Mouse (Mus musculus) left cerebral cortex, adult 18-20 months (tissue): ENCODE data around the gene Hist1h1c. TPM values are rescaled to one million over a fixed set of nuclear protein-coding genes. Genes with fewer than 3 reads are reported as not detected.
"Not testable (repeated sequence)": the region's sequence is repeated elsewhere in the genome, so short reads cannot be mapped to it uniquely, and the experiment has no call there.

Experiments
- DNase-seq, 2 experiments: peaks; one replicate each; pipeline ENCODE4 v3.0.0; 2021 to 2022; ENCODE audit warnings: low spot score in 2 of 2, mixed read lengths in 1 of 2
- microRNA-seq, 2 experiments: library from miRNA; unstranded; fragments of <30 nt; microRNA quantifications; one replicate each; pipeline ENCODE4 v1.2.0; 2021
- total RNA-seq, 2 experiments: library from RNA; stranded (reverse); gene quantifications; 2 replicates each; pipeline ENCODE4 v1.2.3; 2021

The Hist1h1c gene
- total RNA-seq, 2 experiments from 2014 or later, result 55.8 to 61.1 TPM

GRCm38 (mm10) chr13:23760240-23760971, 21.8 kb downstream of the Hist1h1c start:
- DNase-seq, result no peak

- peak; percentile 99 for DNase-seq
These were observed 22.6 kb downstream of the Hist1h1c start, which contains the start of gene Hist1h4a for GRCm38 (mm10) chr13:23760972-23761864. Gene Hist1h4a (minus strand): TSS chr13:23761230.

- peak; percentile 50 to 53 for DNase-seq
These were observed 23.5 kb downstream of the Hist1h1c start, which contains the start of gene Hist1h3a for GRCm38 (mm10) chr13:23761871-23762821. Gene Hist1h3a (minus strand): TSS chr13:23762386.

DNA sequence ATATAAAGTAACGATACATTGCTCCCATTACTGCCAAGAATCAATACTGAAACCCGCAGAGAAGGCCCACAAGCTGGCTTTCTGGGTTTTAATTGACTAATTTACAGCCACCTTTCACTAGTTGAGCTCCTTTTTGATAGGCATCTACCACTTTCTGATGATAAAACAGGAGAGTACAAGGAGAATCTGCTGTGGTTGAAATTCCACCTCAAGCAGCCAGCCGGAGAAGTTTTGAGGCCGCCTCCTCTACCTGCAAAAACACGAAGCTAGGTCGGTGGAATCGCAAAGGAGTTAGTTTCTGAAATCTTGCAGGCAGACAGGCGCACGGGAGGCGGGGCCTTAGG, 24.6 kb downstream of the Hist1h1c start:
- DNase-seq, result no peak

- peak; percentile 71 to 77 for DNase-seq
These were observed 25.1 kb downstream of the Hist1h1c start, which contains the start of gene Hist1h1a for GRCm38 (mm10) chr13:23763586-23764323. Gene Hist1h1a (plus strand): TSS chr13:23763666.

DNA sequence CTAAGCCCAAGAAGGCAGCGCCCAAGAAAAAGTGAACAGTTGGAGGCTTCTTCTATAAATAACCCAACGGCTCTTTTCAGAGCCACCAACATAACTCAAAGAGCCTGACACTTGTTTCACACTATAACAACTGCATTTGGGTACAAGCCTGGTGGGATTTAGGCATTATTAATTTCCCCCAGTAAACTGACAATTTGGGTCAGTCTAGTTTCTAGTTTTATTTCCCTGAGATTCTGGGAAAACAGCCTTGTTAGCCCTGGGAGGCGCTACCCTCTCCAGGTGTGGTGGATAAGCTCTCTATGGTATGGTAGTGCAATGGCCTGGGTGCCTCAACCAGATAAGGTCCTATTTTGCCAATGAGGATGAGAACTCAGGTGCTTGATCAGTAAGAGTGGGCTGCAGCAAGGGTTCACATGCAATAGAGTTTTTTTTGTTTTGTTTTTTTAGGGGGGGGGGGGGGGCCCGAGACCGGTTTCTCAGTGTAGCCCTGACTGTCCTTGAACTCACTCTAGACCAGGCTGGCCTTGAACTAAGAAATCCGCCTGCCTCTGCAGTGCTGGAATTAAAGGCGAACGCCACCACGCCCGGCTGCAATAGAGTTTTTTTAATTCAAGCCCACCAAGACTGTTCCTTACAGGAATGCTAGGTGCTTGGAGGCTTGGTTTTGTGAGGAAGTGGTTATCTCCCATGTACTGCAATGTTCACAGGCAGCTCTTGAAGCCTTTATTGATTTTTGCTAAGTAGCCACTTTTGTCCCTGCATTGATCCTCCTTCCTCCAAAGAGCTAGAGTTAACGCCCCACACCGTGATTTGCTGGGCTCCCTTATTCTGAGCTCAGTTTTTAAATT, 25.9 kb downstream of the Hist1h1c start:
- no peak for DNase-seq

GRCm38 (mm10) chr13:23765172-23765513, 26.5 kb downstream of the Hist1h1c start:
- no peak for DNase-seq

DNA sequence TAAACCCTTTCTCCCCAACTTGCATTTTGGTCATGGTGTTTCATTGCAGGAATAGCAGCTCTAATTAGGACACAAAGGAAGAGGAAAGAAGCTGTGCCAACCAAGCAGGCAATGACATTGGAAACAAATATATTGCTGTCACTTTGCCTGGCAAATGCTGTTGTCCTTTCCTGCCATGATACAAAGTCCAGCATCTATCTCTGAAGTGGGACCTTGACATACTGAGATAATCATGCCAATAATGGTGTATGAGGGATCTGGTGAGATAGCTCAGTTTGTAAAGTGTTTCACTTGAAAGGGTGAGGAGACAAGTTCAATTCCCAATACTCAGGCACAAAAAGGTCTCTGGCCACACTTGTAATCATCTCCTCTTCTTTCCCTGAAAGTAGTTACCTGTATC, 28.2 kb downstream of the Hist1h1c start:
- DNase-seq, result no peak

DNA sequence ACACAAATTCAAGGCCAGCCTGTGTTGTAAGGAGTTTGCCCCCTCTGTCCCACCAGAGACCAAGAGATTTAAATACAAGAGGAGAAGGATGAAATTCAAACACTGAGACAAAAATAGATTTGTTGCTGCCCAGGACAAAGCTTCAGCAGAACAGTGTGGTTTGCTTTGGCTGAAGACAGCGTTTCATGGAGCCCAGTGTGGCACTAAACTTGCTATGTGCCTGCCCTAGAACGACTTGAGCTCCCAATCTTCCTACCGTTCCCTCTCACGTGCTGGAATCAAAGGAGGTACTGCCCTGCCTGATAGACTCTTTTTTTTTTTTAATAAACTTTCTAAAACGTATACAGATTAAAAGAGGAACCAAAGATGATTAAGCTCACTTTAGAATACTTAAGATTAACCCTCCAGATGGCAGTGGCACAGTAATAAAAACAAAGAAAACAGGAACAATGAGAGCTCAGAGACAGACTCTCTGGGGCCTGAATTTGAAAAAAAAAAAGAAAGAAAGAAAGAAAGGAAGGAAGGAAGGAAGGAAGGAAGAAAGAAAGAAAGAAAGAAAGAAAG, 30.3 kb downstream of the Hist1h1c start:
- DNase-seq, result no peak

DNA sequence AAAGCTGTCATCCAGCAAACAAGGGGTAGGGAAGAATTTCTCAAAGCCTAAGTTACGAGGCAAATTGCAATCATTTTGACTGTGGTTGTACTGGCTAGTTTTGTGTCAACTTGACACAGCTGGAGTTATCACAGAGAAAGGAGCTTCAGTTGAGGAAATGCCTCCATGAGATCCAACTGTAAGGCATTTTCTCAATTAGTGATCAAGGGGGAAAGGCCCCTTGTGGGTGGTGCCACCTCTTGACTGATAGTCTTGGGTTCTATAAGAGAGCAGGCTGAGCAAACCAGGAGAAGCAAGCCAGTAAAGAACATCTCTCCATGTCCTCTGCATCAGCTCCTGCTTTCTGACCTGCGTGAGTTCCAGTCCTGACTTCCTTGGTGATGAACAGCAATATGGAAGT, 31.0 kb downstream of the Hist1h1c start, which contains the start of gene Trim38:
Gene Trim38, plus strand, starts transcription at position 301 of the 400 bp plus-strand sequence.
- not testable (repeated sequence) for DNase-seq

- DNase-seq, result peak; percentile 35 to 42
These were observed 34.1 kb downstream of the Hist1h1c start for GRCm38 (mm10) chr13:23772561-23773313.

GRCm38 (mm10) chr13:23778339-23778738, 39.7 kb downstream of the Hist1h1c start:
- no peak for DNase-seq

DNA sequence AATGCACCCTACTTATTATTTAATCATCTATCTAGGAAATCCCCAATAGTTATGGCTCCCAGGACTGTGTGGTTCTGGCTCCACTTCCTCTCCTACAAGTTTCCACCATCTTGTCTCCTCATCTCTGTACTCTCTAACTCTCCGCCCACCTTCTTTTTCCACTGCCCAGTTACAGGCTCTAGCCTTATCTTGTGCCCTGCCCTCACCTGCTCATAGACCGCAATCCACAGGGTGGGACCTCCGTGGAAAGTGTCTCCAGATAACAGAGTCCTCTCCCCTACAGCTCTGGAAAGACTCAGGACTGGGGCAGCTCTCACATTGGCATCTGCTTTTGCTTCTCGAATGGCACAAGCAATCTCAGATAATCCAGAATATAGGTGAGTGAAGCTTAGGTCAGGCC, 40.4 kb downstream of the Hist1h1c start:
- DNase-seq, result no peak

Small RNA genes lying within 50 kb of the gene (microRNA-seq; reads per million reads assigned to microRNA genes)
- 0 reads per million in 2 experiments for gene Gm44314
- 0 reads per million in 2 experiments for gene Gm44484

Other genes starting within 250 kb of the Hist1h1c start
- 1 to 10 TPM; 1.3 to 1.9 TPM for gene Btn2a2, start 250.0 kb upstream of the Hist1h1c start, total RNA-seq
- gene Hist1h4h, start 207.8 kb upstream of the Hist1h1c start, total RNA-seq, result 100 to 1,000 TPM; 329 to 333 TPM
- gene Hist1h2af, start 204.9 kb upstream of the Hist1h1c start, total RNA-seq, result 1 to 10 TPM; 1.5 to 3.4 TPM
- 1 to 10 TPM; 3.1 to 3.5 TPM for gene Hist1h3g, start 203.4 kb upstream of the Hist1h1c start, total RNA-seq
- gene Hist1h2bh, start 195.4 kb upstream of the Hist1h1c start, total RNA-seq, result under 1 TPM; 0.54 to 0.67 TPM
- 10 to 100 TPM; 16.3 to 17.0 TPM for gene Hist1h3f, start 194.8 kb upstream of the Hist1h1c start, total RNA-seq
- gene Hist1h4f, start 187.2 kb upstream of the Hist1h1c start, total RNA-seq, result 100 to 1,000 TPM; 168 to 177 TPM
- 1 to 10 TPM; 3.1 to 3.7 TPM for gene Hist1h1d, start 185.5 kb upstream of the Hist1h1c start, total RNA-seq
- gene Hist1h3e, start 176.4 kb upstream of the Hist1h1c start, total RNA-seq, result 10 to 100 TPM; 47.4 to 48.5 TPM
- gene Hist1h2ae, start 167.6 kb upstream of the Hist1h1c start, total RNA-seq, result 1 to 10 TPM; 4.3 to 7.1 TPM
- gene Hist1h2bg, start 167.4 kb upstream of the Hist1h1c start, total RNA-seq, result 10 to 100 TPM; 61.6 to 70.8 TPM
- gene Hist1h2bf, start 164.6 kb upstream of the Hist1h1c start, total RNA-seq, result 10 to 100 TPM; 14.7 to 26.1 TPM
- 10 to 100 TPM in 1 of 2 experiments, 1 to 10 TPM in 1; 6.3 to 11.0 TPM for gene Hist1h2ad, start 164.4 kb upstream of the Hist1h1c start, total RNA-seq
- gene Hist1h3d, start 163.0 kb upstream of the Hist1h1c start, total RNA-seq, result 10 to 100 TPM in 1 of 2 experiments, 1 to 10 TPM in 1; 9.3 to 10.4 TPM
- 100 to 1,000 TPM; 166 to 191 TPM for gene Hist1h4d, start 157.2 kb upstream of the Hist1h1c start, total RNA-seq
- gene Hist1h2be, start 117.7 kb upstream of the Hist1h1c start, total RNA-seq, result 1 to 10 TPM; 7.9 TPM
- 10 to 100 TPM; 49.2 to 54.0 TPM for gene Hist1h1e, start 116.2 kb upstream of the Hist1h1c start, total RNA-seq
- 1 to 10 TPM; 2.4 to 2.5 TPM for gene Hist1h2ac, start 54.9 kb upstream of the Hist1h1c start, total RNA-seq
- 10 to 100 TPM; 29.7 to 32.4 TPM for gene Hist1h2bc, start 54.6 kb upstream of the Hist1h1c start, total RNA-seq
- not detected for gene Hist1h1t, start 43.0 kb upstream of the Hist1h1c start, total RNA-seq
- 100 to 1,000 TPM; 114 to 117 TPM for gene Hist1h4c, start 40.4 kb upstream of the Hist1h1c start, total RNA-seq
- 1 to 10 TPM; 3.4 to 3.9 TPM for gene Hfe, start 28.0 kb upstream of the Hist1h1c start, total RNA-seq
- gene Hist1h3c, start 6.8 kb downstream of the Hist1h1c start, total RNA-seq, result not detected
- gene Hist1h2bb, start 7.9 kb downstream of the Hist1h1c start, total RNA-seq, result 10 to 100 TPM; 17.8 to 19.6 TPM
- 10 to 100 TPM; 17.2 to 22.5 TPM for gene Hist1h2ab, start 12.3 kb downstream of the Hist1h1c start, total RNA-seq
- 1 to 10 TPM; 4.3 to 9.9 TPM for gene Hist1h3b, start 13.5 kb downstream of the Hist1h1c start, total RNA-seq
- 10 to 100 TPM; 92.6 to 94.4 TPM for gene Hist1h4b, start 18.2 kb downstream of the Hist1h1c start, total RNA-seq
- 10 to 100 TPM; 64.4 to 74.0 TPM for gene Hist1h4a, start 22.4 kb downstream of the Hist1h1c start, total RNA-seq
- gene Hist1h3a, start 23.6 kb downstream of the Hist1h1c start, total RNA-seq, result 10 to 100 TPM; 42.3 to 45.0 TPM
- 10 to 100 TPM; 24.9 to 25.2 TPM for gene Hist1h1a, start 24.9 kb downstream of the Hist1h1c start, total RNA-seq
- not detected for gene Trim38, start 31.1 kb downstream of the Hist1h1c start, total RNA-seq
- not detected for gene Slc17a2, start 68.2 kb downstream of the Hist1h1c start, total RNA-seq
- gene Slc17a3, start 100.6 kb downstream of the Hist1h1c start, total RNA-seq, result not detected
- not detected for gene Slc17a1, start 128.9 kb downstream of the Hist1h1c start, total RNA-seq
- gene Slc17a4, start 176.2 kb downstream of the Hist1h1c start, total RNA-seq, result not detected
- not detected for gene Hist1h2ba, start 195.3 kb downstream of the Hist1h1c start, total RNA-seq
- gene Hist1h2aa, start 195.7 kb downstream of the Hist1h1c start, total RNA-seq, result not detected